Mouse (Mus musculus) midbrain, embryonic 11.5 days (tissue): ENCODE results near the gene Rai1. TPM values are rescaled to one million over a fixed set of nuclear protein-coding genes. Genes with fewer than 3 reads are reported as not detected.

Experiments
- ATAC-seq: fragments of 200-750 bp; cut with Nextera tagmentation; 2 replicates; pipeline ENCODE4 v1.8.0; 2017; ENCODE audit warnings: moderate TSS enrichment, moderate library complexity; ENCODE audit not compliant: low FRiP score
- DNase-seq: peaks from one replicate; pipeline ENCODE4 v3.0.0; 2015; ENCODE audit warnings: low spot score; ENCODE audit errors: missing footprints
- H3K27ac ChIP-seq: fragments of 300-500 bp; sonication (generic); 2 replicates; pipeline ENCODE4 v1.5.1; 2014; ENCODE audit warnings: low read depth, low read length
- H3K27me3 ChIP-seq: fragments of 300-500 bp; sonication (generic); 2 replicates; pipeline ENCODE4 v1.6.1; 2014; ENCODE audit warnings: mild to moderate bottlenecking, low read length, moderate library complexity, mixed read lengths; ENCODE audit not compliant: control insufficient read depth, insufficient read depth
- H3K36me3 ChIP-seq: fragments of 300-500 bp; sonication (generic); 2 replicates; pipeline ENCODE4 v1.6.1; 2014; ENCODE audit warnings: mild to moderate bottlenecking, low read length, moderate library complexity, mixed read lengths; ENCODE audit not compliant: control insufficient read depth, insufficient read depth
- H3K4me1 ChIP-seq: fragments of 300-500 bp; sonication (generic); 2 replicates; pipeline ENCODE4 v1.6.1; 2014; ENCODE audit warnings: low read length; ENCODE audit not compliant: control insufficient read depth, insufficient read depth
- H3K4me2 ChIP-seq: fragments of 300-500 bp; sonication (generic); 2 replicates; pipeline ENCODE4 v1.6.1; 2014; ENCODE audit warnings: mild to moderate bottlenecking, moderate library complexity
- H3K4me3 ChIP-seq: fragments of 300-500 bp; sonication (generic); 2 replicates; pipeline ENCODE4 v1.5.1; 2014; ENCODE audit warnings: low read depth, low read length
- H3K9ac ChIP-seq: fragments of 300-500 bp; sonication (generic); 2 replicates; pipeline ENCODE4 v1.6.1; 2014; ENCODE audit warnings: low read length
- H3K9me3 ChIP-seq: fragments of 300-500 bp; sonication (generic); 2 replicates; pipeline ENCODE4 v1.6.1; 2016; ENCODE audit warnings: low read length; ENCODE audit not compliant: control insufficient read depth
- WGBS: fragments of 180-500 bp; shearing (Covaris S2); extraction: QIAGEN DNeasy Blood & Tissue Kit; methylation state at CpG from one replicate; pipeline ENCODE4 v1.1.7; 2014; 5-methylcytosine and 5-hydroxymethylcytosine counted together
- polyA plus RNA-seq: library from polyadenylated mRNA; unstranded; fragments of >200 nt; fragmentation: Nextera tagmentation; extraction: Ambion mirVana; gene quantifications from 2 replicates; pipeline ENCODE4 v1.2.1, GENCODE M21; 2014

Gene Rai1
- polyA plus RNA-seq, 1 experiment from 2014 or later = 23.9 TPM

GRCm38 (mm10) chr11:60114296-60115023, 9.6 kb downstream of the Rai1 start:
- ATAC-seq = peak; percentile 61
- H3K4me1 ChIP-seq = peaks cover 26% of the 10 kb centered on the region

DNA sequence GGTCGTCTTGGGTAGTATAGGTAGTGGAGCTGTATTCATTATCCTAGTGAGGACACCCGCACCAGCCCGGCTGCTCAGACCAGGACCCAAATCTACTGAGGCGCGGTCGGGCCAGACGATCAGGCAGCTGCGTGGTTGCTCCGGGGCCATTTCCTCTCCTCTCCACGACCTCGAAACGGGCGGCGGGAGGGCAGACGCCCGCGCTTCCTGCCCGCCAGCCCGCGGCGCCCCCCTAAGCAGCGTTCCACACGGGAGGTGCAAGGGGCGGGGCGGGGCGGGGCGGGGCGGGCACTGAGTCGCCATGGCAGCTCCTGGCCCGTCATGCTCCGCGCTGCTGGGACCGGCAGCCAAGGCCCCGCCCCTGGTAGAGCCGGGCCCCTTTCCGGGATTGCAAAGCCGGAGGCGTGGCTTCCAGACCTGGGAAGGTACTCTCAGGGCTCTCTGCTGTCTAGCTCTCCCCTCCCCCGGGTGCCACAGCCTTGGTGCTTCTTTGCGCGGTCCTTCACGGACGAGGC, 10.3 kb downstream of the Rai1 start:
- peak overlapping the region; percentile 41 for H3K4me3 ChIP-seq
- H3K9ac ChIP-seq = peak overlapping the region; percentile 57
- H3K9me3 ChIP-seq = no peaks in the 10 kb centered on the region
- ATAC-seq (peak; percentile 95), DNase-seq (peak; percentile 98)
- H3K27ac ChIP-seq = peak overlapping the region; percentile 87
- no peaks in the 10 kb centered on the region for H3K27me3 ChIP-seq
- no peaks in the 10 kb centered on the region for H3K36me3 ChIP-seq
- WGBS = under 1% methylated on average over 42 of the region's 43 CpGs
- H3K4me2 ChIP-seq = peak overlapping the region; percentile 82
- peaks cover 25% of the 10 kb centered on the region for H3K4me1 ChIP-seq

More at GRCm38 (mm10) chr11:60114296-60115023, 9.6 kb downstream of the Rai1 start:
- Histone ChIP-seq H3K4me2 (peak overlapping the region; percentile 82), H3K9ac (peak overlapping the region; percentile 57), H3K27ac (peak overlapping the region; percentile 87), H3K36me3 (no peaks in the 10 kb centered on the region), H3K9me3 (no peaks in the 10 kb centered on the region), H3K4me3 (peak overlapping the region; percentile 41), H3K27me3 (no peaks in the 10 kb centered on the region)
- peak; percentile 90 for DNase-seq
- WGBS = 1% methylated on average over 21 of the region's 21 CpGs

DNA sequence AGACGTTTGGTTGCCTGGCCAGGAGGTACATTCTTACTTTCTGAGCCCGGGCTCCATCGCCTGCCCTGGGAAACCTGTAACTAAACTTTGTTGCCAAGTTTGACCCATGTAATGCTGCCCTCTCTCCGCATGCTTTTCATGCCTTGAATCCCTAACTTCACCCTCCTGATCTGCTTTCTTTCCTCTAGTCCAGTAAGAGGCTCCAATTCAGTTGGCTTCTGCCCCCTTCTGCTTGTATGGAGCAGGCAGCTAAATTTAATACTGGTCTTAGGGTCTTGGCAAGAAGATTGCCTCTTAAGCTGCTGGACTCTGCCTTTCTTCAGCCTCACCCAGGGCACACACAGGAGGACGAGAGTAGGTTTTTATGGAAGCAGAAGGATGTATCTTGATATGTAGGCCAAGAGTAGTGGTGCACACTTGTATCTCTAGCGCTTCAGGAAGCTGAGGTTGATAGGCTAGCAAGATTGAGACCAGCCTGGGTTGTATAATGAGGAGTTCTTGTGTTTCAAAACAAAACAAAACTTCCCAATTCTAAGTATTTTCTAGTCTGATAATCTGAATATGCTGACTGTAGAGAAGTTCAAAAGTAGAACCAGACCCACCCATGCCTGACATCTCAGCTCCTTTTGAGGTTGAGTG, 10.9 kb downstream of the Rai1 start:
- no peaks in the 10 kb centered on the region for H3K27me3 ChIP-seq
- 30% methylated on average over 6 of the region's 6 CpGs for WGBS
- DNase-seq (no peak), ATAC-seq (no peak)
- H3K4me1 ChIP-seq = peaks cover 25% of the 10 kb centered on the region
- peak overlapping the region; percentile 41 for H3K4me3 ChIP-seq
- no peak overlapping the region for H3K27ac ChIP-seq
- no peaks in the 10 kb centered on the region for H3K9me3 ChIP-seq
- peak overlapping the region; percentile 82 for H3K4me2 ChIP-seq
- no peaks in the 10 kb centered on the region for H3K36me3 ChIP-seq
- peak overlapping the region; percentile 57 for H3K9ac ChIP-seq

- Histone ChIP-seq H3K27ac (no peak overlapping the region), H3K36me3 (no peaks in the 10 kb centered on the region), H3K4me1 (no peaks in the 10 kb centered on the region), H3K4me3 (no peak overlapping the region), H3K27me3 (no peaks in the 10 kb centered on the region), H3K9me3 (no peaks in the 10 kb centered on the region), H3K9ac (no peak overlapping the region), H3K4me2 (no peak overlapping the region)
- ATAC-seq = no peak
- DNase-seq = no peak
- 94% methylated on average over 2 of the region's 2 CpGs for WGBS
Observed at GRCm38 (mm10) chr11:60120586-60121262, 15.9 kb downstream of the Rai1 start.

- no peak for DNase-seq
- Histone ChIP-seq H3K27ac (no peak overlapping the region), H3K4me1 (peaks cover 4% of the 10 kb centered on the region; the same call in 1 of the 2 replicates), H3K4me2 (no peak overlapping the region), H3K36me3 (no peaks in the 10 kb centered on the region), H3K27me3 (no peaks in the 10 kb centered on the region), H3K4me3 (no peak overlapping the region), H3K9me3 (no peaks in the 10 kb centered on the region), H3K9ac (no peak overlapping the region)
- no peak for ATAC-seq
Observed at GRCm38 (mm10) chr11:60122611-60123010, 17.8 kb downstream of the Rai1 start.

DNA sequence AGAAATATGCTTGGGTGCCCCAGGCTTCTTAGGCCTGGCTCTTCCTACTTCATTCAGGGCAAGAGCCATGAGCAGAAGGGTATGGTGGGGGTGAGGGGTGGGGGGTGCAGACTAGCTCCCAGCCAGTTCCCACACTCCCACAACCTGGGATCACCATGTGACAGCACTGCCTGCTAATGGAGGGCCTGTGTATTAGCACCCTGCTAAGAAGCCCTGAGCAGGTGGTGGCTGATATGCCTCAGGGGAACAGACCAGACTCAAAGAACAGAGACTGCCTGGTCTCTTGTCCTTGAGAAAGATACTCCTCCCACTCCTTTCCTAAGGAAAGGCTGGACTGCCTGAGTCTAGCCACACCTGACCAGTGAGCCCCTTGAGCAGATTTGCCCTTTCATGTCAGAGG, 22.2 kb downstream of the Rai1 start:
- Histone ChIP-seq H3K4me3 (no peak overlapping the region), H3K27me3 (no peaks in the 10 kb centered on the region), H3K27ac (no peak overlapping the region), H3K4me2 (no peak overlapping the region), H3K36me3 (no peaks in the 10 kb centered on the region; the same call in 1 of the 2 replicates), H3K4me1 (peaks cover 4% of the 10 kb centered on the region; the same call in 1 of the 2 replicates), H3K9me3 (no peaks in the 10 kb centered on the region), H3K9ac (no peak overlapping the region)
- ATAC-seq (no peak), DNase-seq (no peak)

DNA sequence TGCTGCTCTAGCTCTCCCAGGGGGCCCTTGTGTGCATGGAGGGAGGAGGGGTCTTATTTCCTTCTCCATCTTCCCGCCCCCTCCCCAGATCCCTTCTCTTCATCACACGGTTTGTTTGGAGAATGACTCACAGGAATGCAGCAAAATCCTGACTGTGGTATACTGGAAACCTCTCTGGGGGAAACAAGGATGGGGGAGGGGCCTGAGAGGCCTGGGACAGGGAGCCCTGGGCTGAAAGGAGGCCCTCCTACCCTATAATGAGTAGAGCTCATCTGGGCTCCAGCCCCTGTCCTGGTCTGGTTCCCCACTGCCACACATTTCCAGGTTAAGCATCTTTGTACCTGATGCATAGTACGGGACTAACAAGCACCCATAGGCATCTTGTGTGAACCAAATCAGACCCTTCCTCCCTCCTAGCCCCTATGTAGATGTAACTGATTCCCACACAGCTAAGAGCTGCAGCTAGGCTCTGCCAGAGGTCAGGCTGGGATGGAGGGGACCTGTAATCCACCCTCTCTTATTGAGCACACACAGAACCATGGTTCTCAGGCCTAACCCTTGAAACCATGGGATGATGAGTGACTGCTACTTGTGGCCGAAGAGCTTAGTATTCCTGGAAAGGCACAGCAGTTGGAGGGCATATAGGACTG, 23.2 kb downstream of the Rai1 start:
- ATAC-seq (no peak), DNase-seq (no peak)
- H3K27ac ChIP-seq = no peak overlapping the region
- WGBS = 63% methylated on average over 4 of the region's 4 CpGs
- H3K4me3 ChIP-seq = no peak overlapping the region
- no peak overlapping the region for H3K9ac ChIP-seq
- H3K9me3 ChIP-seq = no peaks in the 10 kb centered on the region
- H3K36me3 ChIP-seq = no peaks in the 10 kb centered on the region; the same call in 1 of the 2 replicates
- H3K27me3 ChIP-seq = no peaks in the 10 kb centered on the region
- no peak overlapping the region for H3K4me2 ChIP-seq
- H3K4me1 ChIP-seq = peaks cover 4% of the 10 kb centered on the region; the same call in 1 of the 2 replicates

- Histone ChIP-seq H3K27me3 (no peaks in the 10 kb centered on the region), H3K4me1 (peaks cover 4% of the 10 kb centered on the region; the same call in 1 of the 2 replicates), H3K27ac (no peak overlapping the region), H3K4me3 (no peak overlapping the region), H3K36me3 (no peaks in the 10 kb centered on the region; the same call in 1 of the 2 replicates), H3K9ac (no peak overlapping the region), H3K9me3 (no peaks in the 10 kb centered on the region), H3K4me2 (no peak overlapping the region)
- 79% methylated on average over 6 of the region's 6 CpGs for WGBS
- ATAC-seq = no peak
- DNase-seq = no peak
Observed at GRCm38 (mm10) chr11:60130516-60130915, 25.7 kb downstream of the Rai1 start.
